Mouse (Mus musculus): Measurements from ENCODE around the gene Mgmt. TPM values are rescaled to one million over a fixed set of nuclear protein-coding genes. Genes with fewer than 3 reads are reported as not detected.

The Mgmt gene
- total and polyA plus RNA-seq, 2 experiments from 2014 or later, result 1.4 to 1.6 TPM

DNA sequence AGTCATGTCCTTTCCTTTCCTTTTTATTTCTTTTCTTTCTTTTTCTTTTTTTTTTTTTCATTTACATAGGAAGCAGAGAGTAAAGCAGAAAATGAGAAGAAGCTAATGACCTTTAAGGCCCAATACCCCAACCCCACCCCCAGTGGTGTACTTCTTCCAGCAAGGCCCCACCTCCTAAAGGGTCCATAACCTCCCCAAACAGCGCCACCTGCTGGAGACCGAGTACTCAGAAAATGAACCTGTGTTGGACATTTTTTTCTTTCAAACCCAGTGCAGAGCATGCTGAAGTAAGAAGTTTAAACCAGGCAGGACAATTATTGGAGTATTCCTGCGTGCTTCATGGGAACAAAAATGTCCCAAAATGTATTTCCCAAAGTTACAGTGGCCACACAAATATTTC lies 166.1 kb downstream of the Mgmt start:
- H3K36me3 ChIP-seq (ENCODE audit: insufficient read depth, low read length), result no peaks in the 10 kb centered on the region
- peak; percentile 56 for TF ChIP-seq CTCF (IDR thresholded peaks at IDR 0.05; ENCODE audit: low read depth)
- DNase-seq (ENCODE audit: low spot score) (peak; percentile 41), ATAC-seq (no peak)
- no peak overlapping the region for H3K4me2 ChIP-seq (ENCODE audit: low read depth, low read length)
- no peak overlapping the region for H3K4me3 ChIP-seq (ENCODE audit: low read length)
- H3K9ac ChIP-seq (replicated peaks; ENCODE audit: low read length), result no peak overlapping the region
- WGBS, result 45% methylated on average over 3 of the region's 3 CpGs
- H3K9me3 ChIP-seq (ENCODE audit: low read length), result no peaks in the 10 kb centered on the region
- no peaks in the 10 kb centered on the region for H3K27me3 ChIP-seq (ENCODE audit: insufficient read depth, low read length)
- H3K4me1 ChIP-seq (ENCODE audit: insufficient read depth, low read length), result no peaks in the 10 kb centered on the region
- no peak overlapping the region for H3K27ac ChIP-seq

DNA sequence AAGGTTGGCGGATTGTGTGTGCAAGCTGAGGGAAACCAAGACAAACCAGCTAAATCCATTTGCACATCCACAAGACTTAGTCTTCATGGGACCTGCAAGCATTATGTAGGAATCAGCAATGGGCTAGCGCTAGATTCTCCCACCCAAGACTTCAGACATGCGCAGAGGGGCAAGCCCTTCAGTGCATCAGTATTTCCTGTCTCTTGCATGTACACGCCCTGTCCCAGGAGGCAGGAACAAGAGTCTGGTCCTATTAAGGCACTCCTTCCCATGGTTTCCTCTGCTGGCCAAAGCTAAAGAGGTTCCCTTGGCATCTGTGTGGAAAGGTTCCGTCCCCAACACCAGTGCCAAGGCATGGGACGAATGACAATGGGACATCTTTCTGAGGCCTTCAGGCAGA lies 166.7 kb downstream of the Mgmt start:
- Histone ChIP-seq H3K4me3 (ENCODE audit: low read length) (no peak overlapping the region), H3K36me3 (ENCODE audit: insufficient read depth, low read length) (no peaks in the 10 kb centered on the region), H3K9ac (replicated peaks; ENCODE audit: low read length) (no peak overlapping the region), H3K4me2 (ENCODE audit: low read depth, low read length) (no peak overlapping the region), H3K4me1 (ENCODE audit: insufficient read depth, low read length) (no peaks in the 10 kb centered on the region), H3K27ac (no peak overlapping the region), H3K9me3 (ENCODE audit: low read length) (no peaks in the 10 kb centered on the region), H3K27me3 (ENCODE audit: insufficient read depth, low read length) (no peaks in the 10 kb centered on the region)
- ATAC-seq, result no peak
- WGBS, result 92% methylated on average over 6 of the region's 6 CpGs
- no peak for TF ChIP-seq CTCF (IDR thresholded peaks at IDR 0.05; ENCODE audit: low read depth)
- no peak for DNase-seq (ENCODE audit: low spot score)

GRCm38 (mm10) chr7:137064255-137064654 lies 169.8 kb downstream of the Mgmt start:
- no peaks in the 10 kb centered on the region for H3K27me3 ChIP-seq (ENCODE audit: insufficient read depth, low read length)
- no peak for TF ChIP-seq CTCF (IDR thresholded peaks at IDR 0.05; ENCODE audit: low read depth)
- no peak overlapping the region for H3K9ac ChIP-seq (replicated peaks; ENCODE audit: low read length)
- H3K9me3 ChIP-seq (ENCODE audit: low read length), result no peaks in the 10 kb centered on the region
- H3K4me3 ChIP-seq (ENCODE audit: low read length), result no peak overlapping the region
- ATAC-seq, result no peak
- H3K4me1 ChIP-seq (ENCODE audit: insufficient read depth, low read length), result no peaks in the 10 kb centered on the region
- no peak overlapping the region for H3K27ac ChIP-seq
- H3K36me3 ChIP-seq (ENCODE audit: insufficient read depth, low read length), result no peaks in the 10 kb centered on the region
- 44% methylated on average over 9 of the region's 9 CpGs for WGBS
- no peak overlapping the region for H3K4me2 ChIP-seq (ENCODE audit: low read depth, low read length)
- no peak for DNase-seq (ENCODE audit: low spot score)

DNA sequence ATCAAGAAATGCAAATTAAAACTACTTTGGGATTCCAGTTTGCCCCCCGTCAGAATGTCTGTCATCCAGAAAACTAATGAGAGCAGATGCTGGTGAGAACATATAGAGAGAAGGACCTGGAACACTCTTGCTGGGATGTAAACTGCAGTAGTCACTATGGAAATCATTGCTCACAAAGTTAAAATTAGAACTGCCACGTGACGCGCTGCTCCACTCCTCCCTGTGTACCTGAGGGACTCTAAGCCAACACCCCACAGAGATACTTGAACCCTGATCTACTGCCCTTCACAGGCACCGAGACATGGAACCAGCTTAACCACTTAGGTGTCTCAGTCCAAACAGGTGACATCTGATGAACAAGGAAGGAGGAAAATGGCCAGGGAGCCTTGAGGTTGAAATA lies 171.0 kb downstream of the Mgmt start:
- WGBS, result 59% methylated on average over 5 of the region's 5 CpGs
- no peaks in the 10 kb centered on the region for H3K27me3 ChIP-seq (ENCODE audit: insufficient read depth, low read length)
- H3K36me3 ChIP-seq (ENCODE audit: insufficient read depth, low read length), result no peaks in the 10 kb centered on the region
- H3K27ac ChIP-seq, result no peak overlapping the region
- no peak for TF ChIP-seq CTCF (IDR thresholded peaks at IDR 0.05; ENCODE audit: low read depth)
- no peaks in the 10 kb centered on the region for H3K4me1 ChIP-seq (ENCODE audit: insufficient read depth, low read length)
- H3K9ac ChIP-seq (replicated peaks; ENCODE audit: low read length), result no peak overlapping the region
- no peak for DNase-seq (ENCODE audit: low spot score)
- no peak overlapping the region for H3K4me3 ChIP-seq (ENCODE audit: low read length)
- H3K9me3 ChIP-seq (ENCODE audit: low read length), result no peaks in the 10 kb centered on the region
- no peak overlapping the region for H3K4me2 ChIP-seq (ENCODE audit: low read depth, low read length)
- no peak for ATAC-seq

DNA sequence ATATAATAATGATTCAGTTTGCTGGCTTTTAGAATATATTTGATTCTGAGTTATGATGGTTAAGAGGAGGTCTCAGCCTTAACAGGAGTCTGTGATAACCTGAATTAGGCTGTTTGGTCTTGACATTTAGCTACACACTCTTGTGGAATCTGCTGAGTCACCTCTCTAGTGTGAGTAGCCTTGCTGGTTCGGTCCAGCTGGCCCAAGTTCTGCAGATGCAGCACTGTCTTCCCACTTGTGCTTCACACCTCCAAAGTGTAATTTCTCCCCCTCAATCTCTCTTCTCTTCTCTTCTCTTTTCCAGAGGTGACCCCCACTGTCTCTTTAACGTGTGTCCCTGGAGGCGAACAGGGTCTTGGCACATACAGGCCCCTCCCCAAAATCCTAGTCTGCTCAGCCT lies 171.8 kb downstream of the Mgmt start:
- Histone ChIP-seq H3K9me3 (ENCODE audit: low read length) (no peaks in the 10 kb centered on the region), H3K4me2 (ENCODE audit: low read depth, low read length) (no peak overlapping the region), H3K36me3 (ENCODE audit: insufficient read depth, low read length) (no peaks in the 10 kb centered on the region), H3K27ac (no peak overlapping the region), H3K4me3 (ENCODE audit: low read length) (no peak overlapping the region), H3K27me3 (ENCODE audit: insufficient read depth, low read length) (no peaks in the 10 kb centered on the region), H3K9ac (replicated peaks; ENCODE audit: low read length) (no peak overlapping the region), H3K4me1 (ENCODE audit: insufficient read depth, low read length) (no peaks in the 10 kb centered on the region)
- no peak for DNase-seq (ENCODE audit: low spot score)
- WGBS, result 94% methylated on average over 3 of the region's 3 CpGs
- no peak for ATAC-seq
- no peak for TF ChIP-seq CTCF (IDR thresholded peaks at IDR 0.05; ENCODE audit: low read depth)

DNA sequence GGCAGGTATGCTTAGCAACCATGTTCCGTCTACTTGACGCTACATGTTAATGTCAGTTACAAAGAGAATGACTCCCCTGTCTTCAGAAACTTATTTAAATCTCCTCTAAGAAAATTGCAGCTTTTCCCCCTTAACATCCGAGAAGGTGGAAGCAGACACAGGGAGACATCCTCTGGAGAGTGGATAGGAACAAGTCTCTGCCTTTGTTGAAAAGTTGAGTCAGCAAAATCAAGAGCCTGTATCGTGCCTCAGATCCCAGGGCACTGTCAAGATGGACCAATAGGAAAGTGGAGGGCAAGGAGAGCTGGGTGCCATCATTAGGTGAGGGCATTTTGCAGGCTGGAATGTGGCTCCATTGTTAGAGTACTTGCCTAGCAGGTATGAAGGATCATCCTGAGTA lies 172.6 kb downstream of the Mgmt start:
- WGBS, result 78% methylated on average over 4 of the region's 4 CpGs
- no peak for DNase-seq (ENCODE audit: low spot score)
- Histone ChIP-seq H3K27ac (no peak overlapping the region), H3K27me3 (ENCODE audit: insufficient read depth, low read length) (no peaks in the 10 kb centered on the region), H3K4me3 (ENCODE audit: low read length) (no peak overlapping the region), H3K9me3 (ENCODE audit: low read length) (no peaks in the 10 kb centered on the region), H3K4me2 (ENCODE audit: low read depth, low read length) (no peak overlapping the region), H3K4me1 (ENCODE audit: insufficient read depth, low read length) (no peaks in the 10 kb centered on the region), H3K36me3 (ENCODE audit: insufficient read depth, low read length) (no peaks in the 10 kb centered on the region), H3K9ac (replicated peaks; ENCODE audit: low read length) (no peak overlapping the region)
- ATAC-seq, result no peak
- TF ChIP-seq CTCF (IDR thresholded peaks at IDR 0.05; ENCODE audit: low read depth), result no peak

GRCm38 (mm10) chr7:137067758-137068157 lies 173.3 kb downstream of the Mgmt start:
- no peaks in the 10 kb centered on the region for H3K9me3 ChIP-seq (ENCODE audit: low read length)
- H3K4me1 ChIP-seq (ENCODE audit: insufficient read depth, low read length), result no peaks in the 10 kb centered on the region
- H3K9ac ChIP-seq (replicated peaks; ENCODE audit: low read length), result no peak overlapping the region
- no peak overlapping the region for H3K4me2 ChIP-seq (ENCODE audit: low read depth, low read length)
- ATAC-seq (no peak), DNase-seq (ENCODE audit: low spot score) (no peak)
- H3K27me3 ChIP-seq (ENCODE audit: insufficient read depth, low read length), result no peaks in the 10 kb centered on the region
- no peaks in the 10 kb centered on the region for H3K36me3 ChIP-seq (ENCODE audit: insufficient read depth, low read length)
- no peak overlapping the region for H3K27ac ChIP-seq
- TF ChIP-seq CTCF (IDR thresholded peaks at IDR 0.05; ENCODE audit: low read depth), result no peak
- WGBS, result 87% methylated on average over 6 of the region's 6 CpGs
- no peak overlapping the region for H3K4me3 ChIP-seq (ENCODE audit: low read length)

Measured in hindbrain, postnatal 0 days (tissue).